Mouse (Mus musculus) MEL (cell line): ENCODE results near the gene Slc2a10. TPM values are rescaled to one million over a fixed set of nuclear protein-coding genes. Genes with fewer than 3 reads are reported as not detected.

Experiments
- DNase-seq: peaks from one replicate; pipeline ENCODE4 v3.0.0; 2011; ENCODE audit warnings: low read depth, low spot score
- H3K27ac ChIP-seq: 2 replicates; pipeline ENCODE4 v1.5.1; 2012; ENCODE audit warnings: low read depth, mild to moderate bottlenecking, control low read depth, low read length, moderate library complexity; ENCODE audit not compliant: control insufficient read depth
- H3K27me3 ChIP-seq, 2 experiments: fragments of 150-350 bp in 1 of 2; sonication (generic) in 1 of 2; 2 replicates each; pipeline ENCODE4 v1.6.1; 2012; ENCODE audit warnings: low read length in 2 of 2, mild to moderate bottlenecking in 2 of 2, improper control_type of control experiment in 1 of 2, moderate library complexity in 1 of 2; ENCODE audit not compliant: insufficient read depth in 2 of 2, control insufficient read depth in 1 of 2
- H3K36me3 ChIP-seq, 2 experiments: 2 replicates each; pipeline ENCODE4 v1.6.1; 2012 to 2014; ENCODE audit warnings: low read length in 2 of 2, improper control_type of control experiment in 1 of 2, inconsistent platforms in 1 of 2, mild to moderate bottlenecking in 1 of 2; ENCODE audit not compliant: insufficient read depth in 2 of 2, control insufficient read depth in 1 of 2
- H3K4me1 ChIP-seq, 2 experiments: fragments of 150-350 bp in 1 of 2; sonication (generic) in 1 of 2; 2 replicates each; pipeline ENCODE4 v1.6.1; 2012; ENCODE audit warnings: low read length in 2 of 2, improper control_type of control experiment in 1 of 2, mild to moderate bottlenecking in 1 of 2; ENCODE audit not compliant: insufficient read depth in 2 of 2, control insufficient read depth in 1 of 2
- H3K4me3 ChIP-seq, 2 experiments: fragments of 150-350 bp in 1 of 2; sonication (generic) in 1 of 2; 2 replicates each; pipeline ENCODE4 v1.5.1; 2012; ENCODE audit warnings: low read depth in 2 of 2, low read length in 2 of 2, mild to moderate bottlenecking in 2 of 2, moderate library complexity in 2 of 2, control low read depth in 1 of 2, improper control_type of control experiment in 1 of 2; ENCODE audit not compliant: control insufficient read depth in 1 of 2, insufficient read depth in 1 of 2
- H3K79me2 ChIP-seq: 2 replicates; pipeline ENCODE4 v1.6.1; 2012; ENCODE audit warnings: mild to moderate bottlenecking, low read length, moderate library complexity; ENCODE audit not compliant: control insufficient read depth, poor library complexity, insufficient read depth
- H3K9ac ChIP-seq: 2 replicates; pipeline ENCODE4 v1.6.1; 2012; ENCODE audit warnings: low read depth, mild to moderate bottlenecking, control low read depth, low read length, moderate library complexity; ENCODE audit not compliant: control insufficient read depth, poor library complexity, severe bottlenecking
- H3K9me3 ChIP-seq: fragments of 150-350 bp; sonication (generic); replicated peaks from 2 replicates; pipeline ENCODE4 v1.6.1; 2012; ENCODE audit warnings: mild to moderate bottlenecking, low read length, improper control_type of control experiment, moderate library complexity; ENCODE audit not compliant: insufficient read depth
- BHLHE40 ChIP-seq: IDR thresholded peaks from 2 replicates; pipeline ENCODE4 v1.6.1; 2012; ENCODE audit warnings: low read depth, mild to moderate bottlenecking, inconsistent platforms, low read length, improper control_type of control experiment, borderline replicate concordance
- CHD1 ChIP-seq: IDR thresholded peaks from 2 replicates; pipeline ENCODE4 v1.6.1; 2012; ENCODE audit warnings: low read depth, mild to moderate bottlenecking, inconsistent platforms, low read length, improper control_type of control experiment
- E2F4 ChIP-seq: IDR thresholded peaks from 2 replicates; pipeline ENCODE4 v1.6.1; 2011; ENCODE audit warnings: low read depth, low read length, improper control_type of control experiment, borderline replicate concordance
- EP300 ChIP-seq, 2 experiments: IDR thresholded peaks; 2 replicates each; pipeline ENCODE4 v1.6.1; 2011; ENCODE audit warnings: improper control_type of control experiment in 2 of 2, low read length in 2 of 2, low read depth in 1 of 2, mild to moderate bottlenecking in 1 of 2
- ETS1 ChIP-seq: IDR thresholded peaks from 2 replicates; pipeline ENCODE4 v1.6.1; 2012; ENCODE audit warnings: low read depth, mild to moderate bottlenecking, inconsistent platforms, low read length, improper control_type of control experiment, moderate library complexity
- GATA1 ChIP-seq: IDR thresholded peaks from 2 replicates; pipeline ENCODE4 v1.6.1; 2011; ENCODE audit warnings: low read depth, low read length, improper control_type of control experiment
- JUND ChIP-seq: IDR thresholded peaks from 2 replicates; pipeline ENCODE4 v1.6.1; 2011; ENCODE audit warnings: low read depth, mild to moderate bottlenecking, improper control_type of control experiment, low read length
- KAT2A ChIP-seq: conservative IDR thresholded peaks from 2 replicates; pipeline ENCODE4 v1.6.1; 2012; ENCODE audit warnings: low read depth, low read length, improper control_type of control experiment, inconsistent platforms
- MYB ChIP-seq: IDR thresholded peaks from 2 replicates; pipeline ENCODE4 v1.6.1; 2011; ENCODE audit warnings: mild to moderate bottlenecking, low read depth, low read length, improper control_type of control experiment
- MYC ChIP-seq: IDR thresholded peaks from 2 replicates; pipeline ENCODE4 v1.6.1; 2011; ENCODE audit warnings: low read depth, mild to moderate bottlenecking, low read length, improper control_type of control experiment, moderate library complexity
- NELFE ChIP-seq: IDR thresholded peaks from 2 replicates; pipeline ENCODE4 v1.6.1; 2011; ENCODE audit warnings: low read depth, low read length, improper control_type of control experiment
- SIN3A ChIP-seq: IDR thresholded peaks from 2 replicates; pipeline ENCODE4 v1.6.1; 2012; ENCODE audit warnings: low read length, improper control_type of control experiment, inconsistent platforms
- TCF12 ChIP-seq: IDR thresholded peaks from 2 replicates; pipeline ENCODE4 v1.6.1; 2014; ENCODE audit warnings: low read depth, mild to moderate bottlenecking, inconsistent platforms, low read length, improper control_type of control experiment, moderate library complexity
- UBTF ChIP-seq: IDR thresholded peaks from 2 replicates; pipeline ENCODE4 v1.6.1; 2012; ENCODE audit warnings: low read depth, mild to moderate bottlenecking, inconsistent platforms, low read length, improper control_type of control experiment, moderate library complexity, borderline replicate concordance; ENCODE audit not compliant: insufficient read depth
- USF1 ChIP-seq: IDR thresholded peaks from 2 replicates; pipeline ENCODE4 v1.6.1; 2014; ENCODE audit warnings: low read depth, mild to moderate bottlenecking, inconsistent platforms, low read length, improper control_type of control experiment, moderate library complexity
- USF2 ChIP-seq, 2 experiments: IDR thresholded peaks; 2 replicates each; pipeline ENCODE4 v1.6.1; 2011 to 2012; ENCODE audit warnings: improper control_type of control experiment in 2 of 2, low read length in 2 of 2, borderline replicate concordance in 1 of 2, inconsistent platforms in 1 of 2, low read depth in 1 of 2, mild to moderate bottlenecking in 1 of 2; ENCODE audit not compliant: insufficient read depth in 1 of 2
- ZC3H11A ChIP-seq: IDR thresholded peaks from 2 replicates; pipeline ENCODE4 v1.6.1; 2012; ENCODE audit warnings: low read depth, mild to moderate bottlenecking, inconsistent platforms, low read length, improper control_type of control experiment
- ZNF384 ChIP-seq: IDR thresholded peaks from 2 replicates; pipeline ENCODE4 v1.6.1; 2012; ENCODE audit warnings: low read depth, mild to moderate bottlenecking, inconsistent platforms, low read length, improper control_type of control experiment
- polyA plus RNA-seq, 2 experiments: library from polyadenylated mRNA; stranded (reverse) in 1 of 2; unstranded in 1 of 2; fragments of >175 nt in 1 of 2; fragments of >200 nt in 1 of 2; gene quantifications; 2 replicates each; pipeline versions ENCODE4 v1.2.1 to v1.2.4; 2012; ENCODE audit warnings: low replicate concordance in 2 of 2, low read depth in 1 of 2; ENCODE audit not compliant: insufficient read length in 2 of 2, insufficient read depth in 1 of 2, missing spikeins in 1 of 2
- total RNA-seq: library from RNA; depleted of rRNA; stranded (reverse); fragments of 300-350 nt; gene quantifications from 2 replicates; pipeline ENCODE4 v1.2.3, GENCODE M21; 2012

Slc2a10 gene
- total and polyA plus RNA-seq, 3 experiments, result not detected

GRCm38 (mm10) chr2:165561861-165562260 lies 58.3 kb downstream of the Slc2a10 start:
- Histone ChIP-seq H3K27me3 (no peaks in the 10 kb centered on the region), H3K9me3 (no peaks in the 10 kb centered on the region), H3K4me3 (no peak overlapping the region), H3K27ac (no peak overlapping the region), H3K9ac (no peak overlapping the region), H3K36me3 (no peaks in the 10 kb centered on the region), H3K79me2 (no peaks in the 10 kb centered on the region), H3K4me1 (no peaks in the 10 kb centered on the region)
- TF ChIP-seq NELFE (no peak), E2F4 (no peak)
- DNase-seq, result no peak

DNA sequence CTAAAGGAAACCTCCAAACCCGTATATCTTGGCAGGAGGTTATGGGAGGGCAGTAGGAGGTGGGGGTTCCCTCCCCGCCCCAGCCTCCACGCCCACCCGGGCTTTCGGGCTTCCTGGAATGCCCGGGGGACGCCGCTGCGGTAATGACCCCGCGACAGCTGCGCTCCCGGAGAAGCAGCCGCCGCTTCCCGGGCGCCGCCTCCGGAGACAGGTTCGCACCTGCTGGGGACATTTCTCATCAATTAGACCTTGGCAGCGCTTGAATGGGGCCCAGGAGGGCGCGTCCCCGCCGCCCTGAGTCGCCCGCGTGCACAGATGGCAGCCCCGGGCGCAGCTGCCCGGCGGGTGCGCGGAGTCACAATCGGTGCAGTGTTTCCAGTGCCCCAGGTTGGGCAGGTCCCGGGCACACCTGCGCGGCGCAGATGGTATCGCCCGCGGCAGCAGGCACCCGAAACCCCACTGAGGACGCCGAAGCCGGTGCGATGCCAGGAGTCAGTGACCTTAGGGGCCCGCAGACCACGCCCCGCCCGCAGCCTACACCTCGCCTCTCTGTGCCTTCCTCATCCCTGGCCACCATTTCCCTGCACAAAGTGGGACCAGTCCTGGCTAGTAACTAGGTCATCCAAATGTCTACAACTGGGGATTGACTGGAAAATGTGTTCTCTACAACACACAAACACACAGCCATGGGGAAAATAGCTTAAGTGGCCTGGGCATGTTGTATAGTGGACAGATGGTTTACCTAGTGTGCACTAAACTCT lies 59.9 kb downstream of the Slc2a10 start:
- H3K79me2 ChIP-seq, result no peaks in the 10 kb centered on the region
- no peak overlapping the region for H3K9ac ChIP-seq
- H3K36me3 ChIP-seq, result no peaks in the 10 kb centered on the region
- TF ChIP-seq USF2 (IDR thresholded peaks at IDR 0.05; ENCODE audit: borderline replicate concordance in 1 of 2, insufficient read depth in 1 of 2, low read depth in 1 of 2, low read length in 2 of 2), result no peak
- TF ChIP-seq ETS1, result no peak
- no peak for TF ChIP-seq KAT2A
- TF ChIP-seq ZNF384, result no peak
- no peak for TF ChIP-seq MYB
- no peak for TF ChIP-seq CHD1
- no peak for TF ChIP-seq EP300 (IDR thresholded peaks at IDR 0.05; ENCODE audit: low read depth in 1 of 2, low read length in 2 of 2)
- TF ChIP-seq BHLHE40, result no peak
- no peak for TF ChIP-seq UBTF
- no peak for TF ChIP-seq SIN3A
- no peak for TF ChIP-seq JUND
- no peak for TF ChIP-seq TCF12
- no peak for TF ChIP-seq ZC3H11A
- no peak for TF ChIP-seq GATA1
- no peak for TF ChIP-seq USF1
- TF ChIP-seq MYC, result no peak
- no peak overlapping the region for H3K4me3 ChIP-seq
- no peaks in the 10 kb centered on the region for H3K4me1 ChIP-seq
- H3K27ac ChIP-seq, result no peak overlapping the region
- no peaks in the 10 kb centered on the region for H3K9me3 ChIP-seq
- DNase-seq, result no peak
- H3K27me3 ChIP-seq, result no peaks in the 10 kb centered on the region
